ENCODE assay signal across 8 mouse cellular contexts in the genomic region with DNA sequence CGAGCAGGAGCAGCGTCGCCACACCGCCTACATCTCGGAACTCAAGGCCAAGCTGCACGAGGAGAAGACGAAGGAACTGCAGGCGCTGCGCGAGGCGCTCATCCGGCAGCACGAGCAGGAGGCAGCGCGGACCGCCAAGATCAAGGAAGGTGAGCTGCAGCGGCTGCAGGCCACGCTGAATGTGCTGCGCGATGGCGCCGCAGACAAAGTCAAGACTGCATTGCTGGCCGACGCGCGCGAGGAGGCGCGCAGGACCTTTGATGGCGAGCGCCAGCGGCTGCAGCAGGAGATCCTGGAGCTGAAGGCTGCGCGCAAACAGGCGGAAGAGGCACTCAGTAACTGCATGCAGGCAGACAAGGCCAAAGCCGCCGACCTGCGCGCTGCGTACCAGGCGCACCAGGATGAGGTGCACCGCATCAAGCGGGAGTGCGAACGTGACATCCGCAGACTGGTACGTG. TPM values are rescaled to one million over a fixed set of nuclear protein-coding genes. Genes with fewer than 3 reads are reported as not detected.
A peak's percentile ranks its signal among the peaks of the same experiment; 100 is the strongest.
DNase-seq lines count a peak whose midpoint lies in the region; ATAC-seq and TF ChIP-seq lines count a peak whose summit lies in the region.

No protein-coding gene starts in this region.

- H3K4me3 ChIP-seq in lung, embryonic 14.5 days (ENCODE audit: low read depth, low read length): peak overlapping the region; percentile 29
- H3K4me3 ChIP-seq in hindbrain, embryonic 12.5 days: peak overlapping the region; percentile 40
- peak overlapping the region; percentile 25 for H3K4me3 ChIP-seq in neural tube, embryonic 12.5 days

- H3K36me3 ChIP-seq in lung, embryonic 14.5 days (ENCODE audit: insufficient read depth): no peaks in the 10 kb centered on the region
- H3K36me3 ChIP-seq in hindbrain, embryonic 12.5 days: no peaks in the 10 kb centered on the region; the same call in 1 of the 2 replicates
- H3K36me3 ChIP-seq in neural tube, embryonic 12.5 days: no peaks in the 10 kb centered on the region

- peak; percentile 47 for TF ChIP-seq CTCF in lung, embryonic 14.5 days (IDR thresholded peaks at IDR 0.05; ENCODE audit: low read depth)

- no peak overlapping the region; the same call in 1 of the 2 replicates for H3K9ac ChIP-seq in lung, embryonic 14.5 days
- H3K9ac ChIP-seq in hindbrain, embryonic 12.5 days: peak overlapping the region; percentile 64
- H3K9ac ChIP-seq in neural tube, embryonic 12.5 days: 0 out of 2 replicates have a peak overlapping the region, but pooled peaks have one; percentile 3

- no peak overlapping the region for H3K27ac ChIP-seq in lung, embryonic 14.5 days (ENCODE audit: low read depth)
- H3K27ac ChIP-seq in hindbrain, embryonic 12.5 days: 0 out of 2 replicates have a peak overlapping the region, but pooled peaks have one; percentile 17
- H3K27ac ChIP-seq in neural tube, embryonic 12.5 days: no peak overlapping the region

- H3K4me2 ChIP-seq in lung, embryonic 14.5 days: peak overlapping the region; percentile 61
- H3K4me2 ChIP-seq in hindbrain, embryonic 12.5 days (replicated peaks): peak overlapping the region; percentile 69
- peak overlapping the region; percentile 74 for H3K4me2 ChIP-seq in neural tube, embryonic 12.5 days (replicated peaks)

- H3K27me3 ChIP-seq in lung, embryonic 14.5 days (ENCODE audit: insufficient read depth, low read length): peaks cover 35% of the 10 kb centered on the region
- peaks cover 48% of the 10 kb centered on the region for H3K27me3 ChIP-seq in hindbrain, embryonic 12.5 days
- peaks cover 32% of the 10 kb centered on the region for H3K27me3 ChIP-seq in neural tube, embryonic 12.5 days (replicated peaks)

- DNase-seq in lung, embryonic 14.5 days: peak; percentile 76
- DNase-seq in lung, postnatal 36 days: no peak
- DNase-seq in cerebellum, adult 9-10 months: peak; percentile 20
- DNase-seq in layer of hippocampus, postnatal 36 days: no peak
- no peak for DNase-seq in spleen, postnatal 4 days (ENCODE audit: low spot score in 2 of 2)

- under 1% methylated on average over 47 of the region's 47 CpGs for WGBS in lung, embryonic 14.5 days
- WGBS in hindbrain, embryonic 12.5 days: under 1% methylated on average over 47 of the region's 47 CpGs
- under 1% methylated on average over 47 of the region's 47 CpGs for WGBS in neural tube, embryonic 12.5 days

- ATAC-seq in lung, embryonic 14.5 days (ENCODE audit: insufficient read depth): peak; percentile 38; the same call in 1 of the 2 replicates
- ATAC-seq in hindbrain, embryonic 12.5 days (ENCODE audit: low FRiP score): peak; percentile 69
- peak; percentile 44; the same call in 1 of the 2 replicates for ATAC-seq in neural tube, embryonic 12.5 days (ENCODE audit: low FRiP score, low read depth)
- no peak for ATAC-seq in activated CD4-positive, CD25-positive, alpha-beta regulatory T cell, adult 4 months

- H3K9me3 ChIP-seq in lung, embryonic 14.5 days (ENCODE audit: low read depth, low read length): no peaks in the 10 kb centered on the region
- no peaks in the 10 kb centered on the region for H3K9me3 ChIP-seq in hindbrain, embryonic 12.5 days (replicated peaks)
- no peaks in the 10 kb centered on the region for H3K9me3 ChIP-seq in neural tube, embryonic 12.5 days

- H3K4me1 ChIP-seq in lung, embryonic 14.5 days (ENCODE audit: insufficient read depth): no peaks in the 10 kb centered on the region
- peaks cover 10% of the 10 kb centered on the region for H3K4me1 ChIP-seq in hindbrain, embryonic 12.5 days
- peaks cover 9% of the 10 kb centered on the region for H3K4me1 ChIP-seq in neural tube, embryonic 12.5 days

RNA-seq across cellular contexts. Expression of a gene that starts 6.0 kb away (rescaled TPM):
- polyA plus RNA-seq in lung, embryonic 14.5 days (2014; fragmentation: Nextera tagmentation; extraction: Ambion mirVana): not detected in 2 replicates
- 0.36 and 0.52 TPM in 2 replicates for polyA plus RNA-seq in hindbrain, embryonic 12.5 days (2016; fragmentation: Nextera tagmentation; extraction: Ambion mirVana)
- 0.50 and 0.55 TPM in 2 replicates for polyA plus RNA-seq in neural tube, embryonic 12.5 days (2016; fragmentation: Nextera tagmentation; extraction: Ambion mirVana)
- 10 to 100 TPM; 28.7 to 32.6 TPM for total RNA-seq in layer of hippocampus, postnatal 36 days (2021)
- 1 to 10 TPM; 1.3 to 1.4 TPM for polyA plus RNA-seq in activated CD4-positive, CD25-positive, alpha-beta regulatory T cell, adult 4 months (2017; shearing (Covaris generic))

Comparison
In these comparisons a context has a peak if more than half of its experiments do, and no peak if none do; other contexts are left out.
1. DNase-seq: peak in lung, embryonic 14.5 days (single experiment) and cerebellum, adult 9-10 months (single experiment); none in lung, postnatal 36 days (single experiment), layer of hippocampus, postnatal 36 days (0 of 2) and spleen, postnatal 4 days (0 of 2).
2. Peak in every context shown above with its lines, with median percentiles within 50 percentile points of each other: H3K4me2 ChIP-seq and H3K4me3 ChIP-seq.